Mouse (Mus musculus): ENCODE results near the gene Aqp12. TPM values are rescaled to one million over a fixed set of nuclear protein-coding genes. Genes with fewer than 3 reads are reported as not detected.

Gene Aqp12
- polyA plus RNA-seq, 1 experiment from 2014 or later = not detected

DNA sequence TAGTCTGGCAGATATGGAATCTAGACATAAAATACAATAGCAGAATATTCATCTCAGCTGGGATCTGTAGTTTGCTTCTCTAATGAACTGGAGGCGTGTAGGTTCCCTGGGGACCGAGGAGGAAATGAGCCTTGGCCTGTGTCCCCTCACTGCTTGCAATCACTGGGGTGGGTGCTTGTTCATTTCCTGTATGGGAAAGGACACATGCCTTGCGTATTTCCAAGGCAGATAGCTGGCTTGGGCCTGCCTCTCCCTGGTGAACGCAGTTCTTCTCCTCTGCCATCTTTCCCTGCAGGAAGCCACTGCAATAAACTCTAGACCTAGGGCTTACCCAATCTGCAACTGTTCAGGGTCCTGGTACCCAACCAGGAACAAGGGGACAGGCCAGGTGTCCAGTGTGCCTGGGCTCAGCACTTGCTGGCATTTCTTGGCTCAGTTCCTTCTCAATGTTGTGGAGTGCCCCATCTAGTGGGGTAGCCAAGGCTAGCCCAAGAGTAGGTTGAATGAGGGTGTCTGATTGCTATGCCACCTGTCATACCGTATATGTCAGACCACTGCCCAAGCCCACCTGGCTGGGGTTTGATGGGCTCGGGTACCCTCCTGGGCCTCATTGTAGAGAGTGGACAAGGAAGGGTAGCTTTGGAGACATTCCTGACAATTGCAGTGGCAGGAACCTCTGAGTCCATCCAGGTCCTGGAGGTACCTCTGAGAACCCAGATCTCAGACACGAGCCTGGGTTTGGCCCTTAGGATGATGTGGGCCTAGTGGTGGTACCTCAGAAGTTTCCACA is 24.9 kb upstream of the Aqp12 start:
- Histone ChIP-seq H3K27ac (ENCODE audit: low read length) (peak overlapping the region; percentile 35), H3K4me3 (ENCODE audit: low read length) (no peak overlapping the region), H3K4me1 (ENCODE audit: insufficient read depth, low read length) (peaks cover 6% of the 10 kb centered on the region; the same call in 1 of the 2 replicates), H3K27me3 (ENCODE audit: insufficient read depth, low read length) (no peaks in the 10 kb centered on the region), H3K9me3 (ENCODE audit: low read length) (no peaks in the 10 kb centered on the region), H3K36me3 (ENCODE audit: insufficient read depth, low read length) (no peaks in the 10 kb centered on the region), H3K9ac (replicated peaks; ENCODE audit: low read length) (no peak overlapping the region), H3K4me2 (replicated peaks; ENCODE audit: low read depth, low read length) (no peak overlapping the region)
- peak; percentile 33; the same call in 1 of the 2 replicates for ATAC-seq (ENCODE audit: low FRiP score, low TSS enrichment)
- WGBS = 65% methylated on average over 7 of the region's 7 CpGs

DNA sequence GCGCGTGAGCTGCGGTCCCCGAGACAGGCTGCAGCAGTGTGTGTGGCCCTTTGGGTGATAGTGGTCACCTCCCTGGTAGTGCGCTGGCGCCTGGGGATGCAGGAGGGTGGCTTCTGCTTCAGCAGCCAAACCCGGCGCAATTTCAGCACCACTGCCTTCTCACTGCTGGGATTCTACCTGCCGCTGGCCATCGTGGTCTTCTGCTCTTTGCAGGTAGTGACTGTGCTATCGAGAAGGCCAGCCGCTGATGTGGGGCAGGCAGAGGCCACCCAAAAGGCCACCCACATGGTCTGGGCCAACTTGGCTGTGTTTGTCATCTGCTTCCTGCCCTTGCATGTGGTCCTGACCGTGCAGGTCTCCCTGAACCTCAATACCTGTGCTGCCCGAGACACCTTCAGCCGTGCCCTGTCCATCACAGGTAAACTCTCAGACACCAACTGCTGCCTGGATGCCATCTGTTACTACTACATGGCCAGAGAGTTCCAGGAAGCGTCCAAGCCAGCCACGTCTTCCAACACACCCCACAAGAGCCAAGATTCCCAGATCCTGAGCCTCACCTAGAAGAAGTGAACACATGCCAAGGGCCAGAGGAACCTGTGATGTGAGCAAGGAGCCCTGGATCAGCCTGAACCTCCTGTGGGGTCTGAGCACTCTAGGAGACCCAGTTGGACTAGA is 23.1 kb upstream of the Aqp12 start:
- ATAC-seq (ENCODE audit: low FRiP score, low TSS enrichment) = no peak
- no peak overlapping the region for H3K4me3 ChIP-seq (ENCODE audit: low read length)
- 92% methylated on average over 17 of the region's 17 CpGs for WGBS

DNA sequence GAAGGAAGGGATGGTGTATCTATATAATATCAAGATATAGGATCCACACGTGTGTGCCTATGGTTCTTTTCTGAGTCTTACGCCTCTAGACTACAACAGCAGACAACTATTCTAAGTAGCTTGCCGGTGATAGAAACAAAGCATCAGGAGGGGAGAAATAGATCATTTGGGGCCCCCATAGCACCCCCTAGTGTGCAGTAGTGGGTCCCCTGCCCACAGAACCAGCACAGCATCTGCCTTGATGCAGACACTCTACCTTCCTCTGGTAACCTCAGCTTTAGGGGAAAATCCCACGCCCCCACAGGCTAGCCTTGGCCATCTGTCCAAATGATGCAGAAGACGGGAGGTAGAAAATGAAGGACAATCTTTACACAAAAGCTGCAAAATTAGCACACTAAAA is 21.1 kb upstream of the Aqp12 start:
- no peak overlapping the region for H3K4me2 ChIP-seq (replicated peaks; ENCODE audit: low read depth, low read length)
- 88% methylated on average over 5 of the region's 5 CpGs for WGBS
- H3K4me1 ChIP-seq (ENCODE audit: insufficient read depth, low read length) = no peaks in the 10 kb centered on the region
- H3K36me3 ChIP-seq (ENCODE audit: insufficient read depth, low read length) = no peaks in the 10 kb centered on the region
- H3K27ac ChIP-seq (ENCODE audit: low read length) = no peak overlapping the region
- no peaks in the 10 kb centered on the region for H3K27me3 ChIP-seq (ENCODE audit: insufficient read depth, low read length)
- H3K9me3 ChIP-seq (ENCODE audit: low read length) = no peaks in the 10 kb centered on the region
- H3K9ac ChIP-seq (replicated peaks; ENCODE audit: low read length) = no peak overlapping the region
- H3K4me3 ChIP-seq (ENCODE audit: low read length) = no peak overlapping the region
- no peak for ATAC-seq (ENCODE audit: low FRiP score, low TSS enrichment)

More for the DNA sequence above, 23.1 kb upstream of the Aqp12 start:
- Histone ChIP-seq H3K9ac (replicated peaks; ENCODE audit: low read length) (no peak overlapping the region), H3K27ac (ENCODE audit: low read length) (no peak overlapping the region), H3K4me1 (ENCODE audit: insufficient read depth, low read length) (peaks cover 6% of the 10 kb centered on the region; the same call in 1 of the 2 replicates), H3K36me3 (ENCODE audit: insufficient read depth, low read length) (no peaks in the 10 kb centered on the region), H3K9me3 (ENCODE audit: low read length) (no peaks in the 10 kb centered on the region), H3K27me3 (ENCODE audit: insufficient read depth, low read length) (no peaks in the 10 kb centered on the region), H3K4me2 (replicated peaks; ENCODE audit: low read depth, low read length) (no peak overlapping the region)

DNA sequence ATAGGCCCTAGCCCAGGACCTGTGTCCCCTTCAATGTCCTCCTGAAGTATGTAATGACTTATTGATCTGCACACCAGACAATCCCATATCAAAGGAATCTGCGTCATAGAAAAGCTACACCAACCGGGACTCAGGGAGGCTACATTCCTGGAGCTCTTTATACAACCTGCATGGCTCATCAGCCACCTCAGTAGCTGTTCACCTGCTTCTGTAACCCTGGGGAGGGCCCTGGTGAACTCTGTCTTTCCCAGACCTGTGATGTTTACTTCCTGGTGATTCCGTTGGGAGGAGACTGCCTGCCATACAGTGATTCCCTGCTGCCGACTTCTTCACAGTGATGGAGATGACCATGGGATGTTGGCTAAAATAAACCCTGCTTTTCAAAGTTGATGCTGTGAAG is 17.2 kb upstream of the Aqp12 start:
- Histone ChIP-seq H3K36me3 (ENCODE audit: insufficient read depth, low read length) (no peaks in the 10 kb centered on the region), H3K9ac (replicated peaks; ENCODE audit: low read length) (no peak overlapping the region), H3K27ac (ENCODE audit: low read length) (no peak overlapping the region), H3K27me3 (ENCODE audit: insufficient read depth, low read length) (no peaks in the 10 kb centered on the region), H3K4me1 (ENCODE audit: insufficient read depth, low read length) (no peaks in the 10 kb centered on the region), H3K4me3 (ENCODE audit: low read length) (no peak overlapping the region), H3K9me3 (ENCODE audit: low read length) (no peaks in the 10 kb centered on the region), H3K4me2 (replicated peaks; ENCODE audit: low read depth, low read length) (no peak overlapping the region)
- 72% methylated on average over 4 of the region's 4 CpGs for WGBS
- no peak for ATAC-seq (ENCODE audit: low FRiP score, low TSS enrichment)

DNA sequence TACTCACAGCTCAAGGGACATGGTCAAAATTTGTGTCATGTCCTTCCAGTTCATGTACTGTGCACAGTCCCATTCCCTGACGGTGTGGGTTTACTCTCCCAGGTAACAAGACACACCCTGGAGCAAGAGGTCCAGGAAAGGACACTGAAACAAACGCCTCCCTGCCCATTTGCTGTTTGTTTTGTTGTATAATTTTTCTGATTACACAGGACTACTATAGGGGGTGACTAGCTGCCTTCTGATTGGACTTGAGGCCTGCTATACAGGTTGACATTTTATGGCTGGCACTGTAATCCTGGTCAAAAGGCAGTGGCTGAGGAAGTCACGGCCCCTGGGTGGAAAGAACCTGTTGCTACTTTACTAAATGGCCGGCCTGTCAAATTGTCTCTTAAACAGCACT is 16.2 kb upstream of the Aqp12 start:
- no peaks in the 10 kb centered on the region for H3K9me3 ChIP-seq (ENCODE audit: low read length)
- 42% methylated on average over 4 of the region's 4 CpGs for whole genome bisulfite sequencing
- no peak overlapping the region for H3K27ac ChIP-seq (ENCODE audit: low read length)
- no peak overlapping the region for H3K4me2 ChIP-seq (replicated peaks; ENCODE audit: low read depth, low read length)
- H3K9ac ChIP-seq (replicated peaks; ENCODE audit: low read length) = no peak overlapping the region
- no peak for ATAC-seq (ENCODE audit: low FRiP score, low TSS enrichment)
- H3K4me3 ChIP-seq (ENCODE audit: low read length) = no peak overlapping the region
- no peaks in the 10 kb centered on the region for H3K27me3 ChIP-seq (ENCODE audit: insufficient read depth, low read length)
- H3K36me3 ChIP-seq (ENCODE audit: insufficient read depth, low read length) = no peaks in the 10 kb centered on the region
- no peaks in the 10 kb centered on the region for H3K4me1 ChIP-seq (ENCODE audit: insufficient read depth, low read length)

DNA sequence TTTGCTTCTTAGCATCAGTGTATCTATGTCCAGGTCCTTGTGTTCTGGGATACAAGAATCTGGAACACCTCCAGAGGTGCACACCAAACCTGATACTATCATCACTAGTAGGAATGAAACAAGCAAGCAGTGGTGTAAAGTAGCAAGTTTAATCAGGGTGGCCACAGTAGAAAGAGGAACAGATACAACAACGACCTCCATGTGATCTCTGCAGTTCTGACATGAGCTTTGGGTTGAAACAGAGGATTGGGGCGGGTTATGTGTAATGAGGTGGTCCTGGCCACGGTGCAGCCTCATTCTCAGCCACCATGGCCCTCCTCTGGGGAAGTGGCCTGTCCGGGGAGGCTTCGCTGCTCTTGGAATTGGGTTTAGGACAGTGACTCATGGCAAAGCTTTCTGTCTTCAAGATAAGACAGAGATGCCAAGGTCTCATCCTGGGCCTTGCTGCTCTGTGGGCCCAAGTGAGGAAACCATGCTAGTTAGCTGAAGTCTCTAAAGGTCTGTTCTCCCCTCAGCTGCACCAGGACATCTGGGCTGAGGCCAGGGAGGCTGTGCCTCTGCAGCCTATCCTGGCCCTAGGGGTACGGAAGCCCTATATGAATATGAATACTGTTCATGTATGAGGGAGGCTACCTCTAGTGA is 13.8 kb upstream of the Aqp12 start:
- no peak overlapping the region for H3K4me2 ChIP-seq (replicated peaks; ENCODE audit: low read depth, low read length)
- no peak overlapping the region for H3K9ac ChIP-seq (replicated peaks; ENCODE audit: low read length)
- no peak overlapping the region for H3K27ac ChIP-seq (ENCODE audit: low read length)
- ATAC-seq (ENCODE audit: low FRiP score, low TSS enrichment) = no peak
- no peaks in the 10 kb centered on the region for H3K9me3 ChIP-seq (ENCODE audit: low read length)
- WGBS = 84% methylated on average over 6 of the region's 6 CpGs
- H3K36me3 ChIP-seq (ENCODE audit: insufficient read depth, low read length) = no peaks in the 10 kb centered on the region
- H3K4me1 ChIP-seq (ENCODE audit: insufficient read depth, low read length) = no peaks in the 10 kb centered on the region
- H3K27me3 ChIP-seq (ENCODE audit: insufficient read depth, low read length) = no peaks in the 10 kb centered on the region
- H3K4me3 ChIP-seq (ENCODE audit: low read length) = no peak overlapping the region

GRCm38 (mm10) chr1:92992880-92993279 is 13.3 kb upstream of the Aqp12 start:
- Histone ChIP-seq H3K9ac (replicated peaks; ENCODE audit: low read length) (no peak overlapping the region), H3K4me1 (ENCODE audit: insufficient read depth, low read length) (no peaks in the 10 kb centered on the region), H3K27ac (ENCODE audit: low read length) (no peak overlapping the region), H3K9me3 (ENCODE audit: low read length) (no peaks in the 10 kb centered on the region), H3K4me3 (ENCODE audit: low read length) (no peak overlapping the region), H3K36me3 (ENCODE audit: insufficient read depth, low read length) (no peaks in the 10 kb centered on the region), H3K27me3 (ENCODE audit: insufficient read depth, low read length) (no peaks in the 10 kb centered on the region), H3K4me2 (replicated peaks; ENCODE audit: low read depth, low read length) (no peak overlapping the region)
- ATAC-seq (ENCODE audit: low FRiP score, low TSS enrichment) = no peak; the same call in 1 of the 2 replicates
- 76% methylated on average over 2 of the region's 2 CpGs for WGBS

GRCm38 (mm10) chr1:93009196-93009595 is 3.1 kb downstream of the Aqp12 start:
- H3K36me3 ChIP-seq (ENCODE audit: insufficient read depth, low read length) = no peaks in the 10 kb centered on the region
- 59% methylated on average over 4 of the region's 4 CpGs for WGBS
- H3K4me1 ChIP-seq (ENCODE audit: insufficient read depth, low read length) = peaks cover 3% of the 10 kb centered on the region; the same call in 1 of the 2 replicates
- no peak overlapping the region for H3K9ac ChIP-seq (replicated peaks; ENCODE audit: low read length)
- H3K4me2 ChIP-seq (replicated peaks; ENCODE audit: low read depth, low read length) = no peak overlapping the region
- H3K27ac ChIP-seq (ENCODE audit: low read length) = no peak overlapping the region
- no peaks in the 10 kb centered on the region for H3K9me3 ChIP-seq (ENCODE audit: low read length)
- H3K4me3 ChIP-seq (ENCODE audit: low read length) = no peak overlapping the region
- H3K27me3 ChIP-seq (ENCODE audit: insufficient read depth, low read length) = no peaks in the 10 kb centered on the region
- no peak for ATAC-seq (ENCODE audit: low FRiP score, low TSS enrichment)

- H3K9ac ChIP-seq (replicated peaks; ENCODE audit: low read length) = no peak overlapping the region
- H3K4me1 ChIP-seq (ENCODE audit: insufficient read depth, low read length) = peaks cover 3% of the 10 kb centered on the region; the same call in 1 of the 2 replicates
- no peak overlapping the region for H3K27ac ChIP-seq (ENCODE audit: low read length)
- H3K4me2 ChIP-seq (replicated peaks; ENCODE audit: low read depth, low read length) = no peak overlapping the region
- H3K27me3 ChIP-seq (ENCODE audit: insufficient read depth, low read length) = no peaks in the 10 kb centered on the region
- 31% methylated on average over 3 of the region's 3 CpGs for WGBS
- H3K36me3 ChIP-seq (ENCODE audit: insufficient read depth, low read length) = no peaks in the 10 kb centered on the region
- H3K4me3 ChIP-seq (ENCODE audit: low read length) = no peak overlapping the region
- no peak for ATAC-seq (ENCODE audit: low FRiP score, low TSS enrichment)
- no peaks in the 10 kb centered on the region for H3K9me3 ChIP-seq (ENCODE audit: low read length)
Measured at GRCm38 (mm10) chr1:93010731-93011130, 4.6 kb downstream of the Aqp12 start.

Measured in kidney, embryonic 16.5 days (tissue).